Mouse (Mus musculus) cortical plate, adult 2 months (tissue): Measurements from ENCODE around the gene Ntn4.

Source experiments
- CTCF ChIP-seq: fragments of 200-500 bp; IDR thresholded peaks from 2 replicates; pipeline ENCODE4 v1.5.1; 2011; ENCODE audit warnings: mild to moderate bottlenecking, control low read depth, low read length; ENCODE audit not compliant: insufficient read depth; ENCODE audit errors: extremely low read depth
- POLR2A ChIP-seq: fragments of 200-500 bp; IDR thresholded peaks from 2 replicates; pipeline ENCODE4 v1.6.1; 2011; ENCODE audit warnings: mild to moderate bottlenecking, low read length, control low read depth; ENCODE audit not compliant: insufficient read depth; ENCODE audit errors: extremely low read depth

DNA sequence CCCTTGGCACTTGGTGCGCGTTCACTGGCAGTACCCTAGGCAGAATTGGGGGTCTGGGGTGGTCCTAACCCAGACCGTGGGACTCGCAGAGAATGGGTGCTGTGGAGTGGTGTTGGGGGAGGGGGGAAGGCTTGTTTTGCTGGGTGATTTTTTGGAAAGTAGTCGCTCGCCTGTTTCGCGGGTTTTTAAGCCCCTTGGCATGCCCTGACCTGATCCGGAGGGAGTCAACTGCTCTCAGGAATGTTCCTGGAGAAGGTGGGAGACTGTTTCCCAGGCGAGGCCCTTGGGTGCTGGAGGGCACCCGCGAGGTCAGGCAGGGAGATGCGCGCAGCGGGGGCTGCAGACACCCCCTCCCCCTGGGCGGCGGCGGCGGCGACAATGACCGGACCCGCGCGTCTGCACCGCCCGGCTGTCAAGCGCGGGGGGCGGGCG, at the start of gene Ntn4:
- TF ChIP-seq POLR2A, result no peak
- TF ChIP-seq CTCF, result no peak
